Mouse (Mus musculus): Measurements from ENCODE around the gene Pde6g.

GRCm38 (mm10) chr11:120501018-120501417 is 47.7 kb upstream of the Pde6g start:
- TF ChIP-seq CTCF (IDR thresholded peaks at IDR 0.05; ENCODE audit: borderline replicate concordance, extremely low read depth, insufficient read depth, insufficient read length) (no peak), POLR2A (IDR thresholded peaks at IDR 0.05; ENCODE audit: borderline replicate concordance, extremely low read depth, insufficient read depth, insufficient read length, poor library complexity, severe bottlenecking) (no peak)
